Mouse (Mus musculus) frontal cortex, adult 2 months (tissue): ENCODE measurements at regions not wholly inside any gene's neighbourhood (a gene's known extent, or its start where the extent isn't known, plus 50 kb on each side); places are given as distances from the start of the nearest gene placed in this dataset.

Experiments used
- DNase-seq, 2 experiments: peaks; one replicate each; pipeline ENCODE4 v3.0.0; 2022; ENCODE audit warnings: low spot score in 1 of 2; ENCODE audit errors: extremely low spot score in 1 of 2

GRCm38 (mm10) chr10:37079535-37079934 lies 59.2 kb downstream of the Marcks start:
- no peak for DNase-seq

GRCm38 (mm10) chr10:37078439-37078838 lies 60.3 kb downstream of the Marcks start:
- DNase-seq, result peak; percentile 14 to 40

- no peak for DNase-seq
These were observed 61.0 kb downstream of the Marcks start for GRCm38 (mm10) chr10:37077741-37078140.

- DNase-seq, result peak; percentile 38 to 93
These were observed 65.9 kb downstream of the Marcks start for GRCm38 (mm10) chr10:37072834-37073233.

GRCm38 (mm10) chr10:37072061-37072460 lies 66.7 kb downstream of the Marcks start:
- DNase-seq, result no peak

GRCm38 (mm10) chr10:37071420-37071819 lies 67.3 kb downstream of the Marcks start:
- no peak for DNase-seq
